Mouse (Mus musculus) intestine, embryonic 15.5 days (tissue): Measurements from ENCODE around the gene Eif3m. TPM values are rescaled to one million over a fixed set of nuclear protein-coding genes. Genes with fewer than 3 reads are reported as not detected.
"Not testable (repeated sequence)": the region's sequence is repeated elsewhere in the genome, so short reads cannot be mapped to it uniquely, and the experiment has no call there.

Source experiments
- ATAC-seq: fragments of 200-750 bp; cut with Nextera tagmentation; 2 replicates; pipeline ENCODE4 v1.8.0; 2017; ENCODE audit warnings: moderate TSS enrichment, moderate library complexity
- H3K27ac ChIP-seq: fragments of 300-500 bp; sonication (generic); 2 replicates; pipeline ENCODE4 v1.5.1; 2015; ENCODE audit warnings: mild to moderate bottlenecking, inconsistent platforms
- H3K27me3 ChIP-seq: fragments of 300-500 bp; sonication (generic); replicated peaks from 2 replicates; pipeline ENCODE4 v1.6.1; 2015; ENCODE audit warnings: inconsistent platforms
- H3K36me3 ChIP-seq: fragments of 300-500 bp; sonication (generic); 2 replicates; pipeline ENCODE4 v1.6.1; 2015; ENCODE audit warnings: inconsistent platforms
- H3K4me1 ChIP-seq: fragments of 300-500 bp; sonication (generic); replicated peaks from 2 replicates; pipeline ENCODE4 v1.6.1; 2015; ENCODE audit warnings: inconsistent platforms
- H3K4me2 ChIP-seq: fragments of 300-500 bp; sonication (generic); replicated peaks from 2 replicates; pipeline ENCODE4 v1.6.1; 2015; ENCODE audit warnings: mild to moderate bottlenecking, inconsistent platforms
- H3K4me3 ChIP-seq: fragments of 300-500 bp; sonication (generic); replicated peaks from 2 replicates; pipeline ENCODE4 v1.5.1; 2015; ENCODE audit warnings: inconsistent platforms
- H3K9ac ChIP-seq: fragments of 300-500 bp; sonication (generic); 2 replicates; pipeline ENCODE4 v1.6.1; 2015; ENCODE audit warnings: inconsistent platforms
- H3K9me3 ChIP-seq: fragments of 300-500 bp; sonication (generic); 2 replicates; pipeline ENCODE4 v1.6.1; 2016; ENCODE audit warnings: inconsistent platforms
- WGBS: fragments of 180-500 bp; shearing (Covaris S2); methylation state at CpG from one replicate; pipeline ENCODE4 v1.1.7; 2015; 5-methylcytosine and 5-hydroxymethylcytosine counted together
- polyA plus RNA-seq: library from polyadenylated mRNA; unstranded; fragments of >200 nt; fragmentation: Nextera tagmentation; extraction: Ambion mirVana; gene quantifications from 2 replicates; pipeline ENCODE4 v1.2.1, GENCODE M21; 2015

Eif3m gene
- polyA plus RNA-seq, 1 experiment from 2014 or later: 266 TPM

DNA sequence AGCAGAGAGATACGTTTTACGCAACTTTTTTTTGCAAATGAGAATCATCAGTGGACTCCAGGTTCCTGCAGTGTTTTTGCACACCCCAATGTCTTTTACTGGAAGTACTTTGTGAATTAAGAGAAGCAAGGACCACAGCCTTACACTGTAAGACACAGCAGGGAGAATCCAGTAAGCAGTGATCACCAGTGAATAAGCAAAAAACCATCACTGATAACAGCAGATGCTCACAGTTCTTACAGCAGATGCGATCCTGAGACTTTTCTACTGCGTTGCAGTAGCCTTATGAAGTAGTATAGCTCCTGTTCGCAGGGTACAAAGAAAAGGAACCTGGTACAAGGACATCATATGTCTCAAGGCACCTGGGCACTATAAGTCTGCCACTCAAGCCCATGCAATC is 13.6 kb upstream of the Eif3m start:
- 88% methylated on average over 5 of the region's 5 CpGs for WGBS
- no peak overlapping the region for H3K27ac ChIP-seq

DNA sequence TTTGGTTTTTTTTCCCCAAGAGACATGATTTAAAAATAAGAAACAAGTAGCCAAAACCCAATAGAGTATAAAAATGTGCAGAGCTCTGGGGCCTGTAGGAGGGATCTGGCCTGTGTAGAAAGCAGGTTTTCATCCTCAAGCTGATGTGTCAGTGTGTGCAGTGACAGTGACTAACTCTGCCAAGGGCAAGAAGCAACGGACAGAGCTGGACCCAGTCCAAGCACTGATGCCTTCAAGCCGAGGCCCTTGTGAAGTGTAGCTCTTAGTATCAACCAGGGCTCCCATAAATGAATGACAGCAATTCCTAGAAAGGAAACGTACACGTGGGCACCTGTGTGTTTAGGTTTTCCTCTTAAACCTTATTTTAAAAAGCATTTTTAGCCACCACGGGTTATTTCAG is 11.9 kb upstream of the Eif3m start:
- H3K4me2 ChIP-seq: no peak overlapping the region
- H3K4me3 ChIP-seq: no peak overlapping the region
- WGBS: 64% methylated on average over 5 of the region's 5 CpGs
- no peaks in the 10 kb centered on the region for H3K27me3 ChIP-seq
- no peak for ATAC-seq
- H3K4me1 ChIP-seq: no peaks in the 10 kb centered on the region
- H3K9me3 ChIP-seq: no peaks in the 10 kb centered on the region
- H3K9ac ChIP-seq: no peak overlapping the region
- no peaks in the 10 kb centered on the region for H3K36me3 ChIP-seq
- no peak overlapping the region for H3K27ac ChIP-seq

More for the DNA sequence above, 13.6 kb upstream of the Eif3m start:
- Histone ChIP-seq H3K36me3 (no peaks in the 10 kb centered on the region), H3K4me3 (no peak overlapping the region), H3K27me3 (no peaks in the 10 kb centered on the region), H3K4me1 (no peaks in the 10 kb centered on the region), H3K4me2 (no peak overlapping the region), H3K9ac (no peak overlapping the region), H3K9me3 (no peaks in the 10 kb centered on the region)
- ATAC-seq: no peak

DNA sequence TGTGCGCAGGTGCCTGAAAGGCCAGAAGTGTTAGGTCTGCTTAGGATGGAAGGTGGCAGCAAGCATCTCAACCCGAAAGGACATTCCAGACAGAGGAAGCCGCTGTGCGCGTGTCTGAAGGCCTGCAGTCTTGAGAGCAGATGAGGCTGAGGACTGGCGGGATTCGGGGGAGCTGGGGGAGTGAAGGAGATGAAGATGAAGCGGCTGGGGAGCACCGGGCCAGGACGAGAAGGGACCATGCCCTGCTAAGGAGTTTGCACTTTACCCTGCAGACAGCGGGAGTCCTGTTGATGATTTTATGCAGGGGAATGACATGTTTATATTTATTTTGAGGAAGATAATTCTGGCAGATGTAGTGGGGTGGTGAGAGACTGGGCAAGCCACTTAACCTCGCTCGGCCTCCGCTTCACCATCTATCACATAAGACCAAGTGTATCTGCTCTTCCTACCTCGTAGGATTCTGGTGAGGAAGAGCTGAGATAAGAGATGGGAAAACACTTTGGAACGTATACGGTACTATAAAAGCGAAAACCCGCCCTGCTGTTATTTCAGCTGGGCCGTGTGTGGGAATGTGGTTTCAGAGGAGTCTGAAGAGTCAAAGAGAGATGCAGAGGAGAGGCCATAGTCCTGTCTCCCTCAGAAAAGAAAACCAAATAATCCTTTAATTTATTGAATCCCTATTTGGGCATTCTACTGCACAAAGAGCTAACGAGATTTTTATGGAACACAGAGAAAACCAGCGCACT is 10.2 kb upstream of the Eif3m start:
- no peak for ATAC-seq
- H3K4me2 ChIP-seq: no peak overlapping the region

DNA sequence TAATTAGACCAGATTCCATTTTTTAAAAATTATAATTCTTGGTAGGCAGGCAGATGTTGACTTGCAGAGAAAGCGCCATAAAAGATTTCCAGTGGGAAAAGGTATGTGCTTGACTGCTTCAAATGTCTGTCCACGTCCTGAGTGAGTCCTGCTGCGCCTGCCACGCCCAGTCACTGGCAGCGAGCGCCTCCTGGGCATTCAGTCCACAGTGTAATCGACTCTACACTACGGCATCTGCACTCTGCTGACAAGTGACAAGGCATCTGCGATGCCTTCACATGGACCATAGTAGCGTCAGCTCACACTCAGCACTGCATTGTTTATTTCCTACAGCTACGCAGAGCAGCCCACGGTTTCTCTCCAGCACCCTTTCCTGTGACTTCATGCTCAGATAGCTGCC is 8.7 kb upstream of the Eif3m start:
- not testable (repeated sequence) for ATAC-seq, H3K27ac ChIP-seq, H3K4me3 ChIP-seq, H3K9me3 ChIP-seq, H3K36me3 ChIP-seq, H3K4me2 ChIP-seq, H3K4me1 ChIP-seq, H3K9ac ChIP-seq, H3K27me3 ChIP-seq
- 74% methylated on average over 12 of the region's 12 CpGs for WGBS

More for the DNA sequence above, 10.2 kb upstream of the Eif3m start:
- Histone ChIP-seq H3K27me3 (no peaks in the 10 kb centered on the region), H3K36me3 (no peaks in the 10 kb centered on the region), H3K27ac (no peak overlapping the region), H3K9me3 (no peaks in the 10 kb centered on the region), H3K4me1 (no peaks in the 10 kb centered on the region), H3K4me3 (no peak overlapping the region), H3K9ac (no peak overlapping the region)
- 54% methylated on average over 22 of the region's 22 CpGs for WGBS

DNA sequence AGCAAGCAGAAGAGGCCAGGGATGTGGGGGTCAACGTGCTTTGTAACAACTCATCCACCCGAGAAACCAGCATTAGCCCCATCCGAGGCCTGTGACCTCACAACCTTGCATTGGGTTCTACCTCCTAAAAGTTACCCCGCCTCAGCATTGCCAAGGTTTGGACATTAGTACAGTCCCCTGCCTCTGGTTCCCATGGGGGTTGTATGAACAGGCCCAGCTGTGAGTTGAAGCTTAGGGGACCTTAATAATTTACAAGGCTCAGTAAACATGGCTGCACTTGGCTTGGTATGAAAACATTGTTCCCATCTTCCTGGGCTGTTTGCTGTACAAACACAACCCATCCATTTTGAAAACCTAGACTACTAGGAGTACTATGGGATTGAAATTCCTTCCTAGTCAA is 6.9 kb upstream of the Eif3m start:
- Histone ChIP-seq H3K9ac (no peak overlapping the region), H3K36me3 (no peaks in the 10 kb centered on the region), H3K27me3 (no peaks in the 10 kb centered on the region), H3K4me1 (no peaks in the 10 kb centered on the region), H3K4me3 (no peak overlapping the region), H3K4me2 (no peak overlapping the region), H3K27ac (no peak overlapping the region), H3K9me3 (no peaks in the 10 kb centered on the region)
- WGBS: 74% methylated on average over 4 of the region's 4 CpGs
- no peak for ATAC-seq

DNA sequence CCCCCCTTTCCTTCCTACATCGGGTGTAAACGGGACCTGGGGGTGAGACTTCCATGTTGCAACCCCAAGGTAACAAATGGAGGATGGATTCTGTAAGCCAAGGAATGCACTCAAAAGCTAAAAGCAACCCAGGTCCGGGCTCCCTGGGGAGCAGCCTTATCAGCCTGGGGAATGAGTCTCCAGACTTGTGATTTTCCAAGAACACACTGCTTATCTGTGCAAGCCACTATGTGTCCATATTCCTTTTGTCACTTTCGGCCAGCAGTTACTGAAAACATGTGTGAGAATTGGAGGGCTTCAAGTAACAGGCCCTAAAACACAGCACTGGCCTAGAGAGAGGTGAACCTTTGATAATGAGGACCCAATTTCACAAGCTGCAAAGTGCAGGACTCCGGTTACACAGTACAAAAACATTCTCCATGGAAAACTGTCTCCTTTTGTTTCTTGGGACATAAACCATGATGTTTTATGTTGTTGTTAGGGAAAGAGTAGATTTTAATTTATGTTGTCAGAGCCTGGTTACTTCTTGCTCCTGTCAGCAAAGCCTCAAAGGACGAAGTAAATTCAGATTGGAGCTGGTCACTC is 6.2 kb upstream of the Eif3m start:
- Histone ChIP-seq H3K4me1 (no peaks in the 10 kb centered on the region), H3K36me3 (no peaks in the 10 kb centered on the region), H3K27me3 (no peaks in the 10 kb centered on the region), H3K4me3 (no peak overlapping the region), H3K27ac (no peak overlapping the region), H3K9me3 (no peaks in the 10 kb centered on the region), H3K4me2 (no peak overlapping the region), H3K9ac (no peak overlapping the region)
- no peak for ATAC-seq
- 73% methylated on average over 6 of the region's 6 CpGs for WGBS

DNA sequence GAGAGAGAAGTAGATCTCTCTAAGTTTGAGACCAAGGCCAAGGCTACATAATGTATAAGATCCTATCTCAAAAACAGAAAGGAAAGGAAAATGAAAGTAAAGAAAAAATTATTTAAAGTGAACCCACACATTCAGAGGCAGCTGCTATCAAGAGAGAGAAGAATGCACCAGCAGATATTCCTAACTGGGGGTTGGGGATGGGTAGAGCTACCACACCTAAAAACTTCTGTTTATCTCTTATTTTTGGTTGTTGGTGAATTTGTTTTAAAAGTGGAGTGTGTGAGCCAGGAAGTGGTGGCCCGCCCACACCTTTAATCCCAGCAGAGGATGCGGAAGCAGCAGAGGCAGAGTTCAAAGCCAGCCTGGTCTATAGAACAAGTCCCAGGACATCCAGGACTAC is 5.0 kb upstream of the Eif3m start:
- Histone ChIP-seq H3K4me2 (no peak overlapping the region), H3K9me3 (no peaks in the 10 kb centered on the region), H3K4me3 (no peak overlapping the region), H3K27ac (no peak overlapping the region), H3K36me3 (no peaks in the 10 kb centered on the region), H3K4me1 (no peaks in the 10 kb centered on the region), H3K9ac (no peak overlapping the region), H3K27me3 (no peaks in the 10 kb centered on the region)
- WGBS: 94% methylated on average over 2 of the region's 2 CpGs
- no peak for ATAC-seq

DNA sequence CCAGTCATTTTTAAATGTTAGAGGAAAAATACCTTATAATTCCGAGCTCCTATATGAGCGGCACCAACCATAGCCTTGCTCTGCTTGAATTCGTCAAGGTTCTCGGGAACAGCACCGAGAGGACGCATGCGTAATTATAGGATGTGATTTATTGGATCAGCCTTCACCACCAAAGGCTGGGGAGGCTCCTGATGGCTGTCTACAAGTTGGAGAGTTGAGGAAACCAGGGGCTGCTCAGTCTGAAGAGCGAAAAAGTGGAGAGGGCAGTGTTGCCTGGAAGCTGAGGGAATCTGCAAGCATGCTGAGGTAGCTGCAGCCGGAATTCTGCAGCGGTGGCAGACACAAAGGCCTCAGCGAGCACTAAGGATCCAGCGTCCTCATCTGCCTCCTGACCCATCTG is 4.4 kb upstream of the Eif3m start:
- Histone ChIP-seq H3K9me3 (no peaks in the 10 kb centered on the region), H3K4me3 (no peak overlapping the region), H3K36me3 (no peaks in the 10 kb centered on the region), H3K27ac (no peak overlapping the region), H3K9ac (no peak overlapping the region), H3K4me1 (no peaks in the 10 kb centered on the region), H3K4me2 (no peak overlapping the region), H3K27me3 (no peaks in the 10 kb centered on the region)
- 69% methylated on average over 12 of the region's 12 CpGs for WGBS
- no peak for ATAC-seq

DNA sequence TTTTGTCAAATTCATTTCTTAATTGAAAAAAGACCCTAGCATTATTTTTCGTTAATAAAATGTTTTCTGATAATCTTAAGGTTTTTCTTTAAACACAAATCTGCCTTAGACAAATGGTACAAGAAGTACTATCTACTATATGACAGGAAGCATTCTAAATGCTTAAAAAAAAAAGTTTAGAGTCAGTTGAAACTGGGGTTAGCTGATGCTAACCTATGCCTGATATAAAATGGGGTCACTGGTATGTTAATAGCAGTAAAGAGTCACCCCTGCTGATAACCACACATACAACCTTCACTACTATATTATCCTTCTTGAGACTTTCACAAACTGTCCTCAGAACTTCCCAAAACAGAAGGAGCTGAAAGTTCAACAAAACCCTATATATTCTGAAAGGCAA is 2.6 kb upstream of the Eif3m start:
- 85% methylated on average over 1 of the region's 1 CpGs for WGBS
- Histone ChIP-seq H3K4me3 (no peak overlapping the region), H3K9ac (no peak overlapping the region), H3K4me1 (0 out of 2 replicates have a peak, but pooled peaks cover 2% of the 10 kb centered on the region), H3K27me3 (no peaks in the 10 kb centered on the region), H3K27ac (no peak overlapping the region), H3K9me3 (no peaks in the 10 kb centered on the region), H3K4me2 (no peak overlapping the region), H3K36me3 (no peaks in the 10 kb centered on the region)
- ATAC-seq: no peak

DNA sequence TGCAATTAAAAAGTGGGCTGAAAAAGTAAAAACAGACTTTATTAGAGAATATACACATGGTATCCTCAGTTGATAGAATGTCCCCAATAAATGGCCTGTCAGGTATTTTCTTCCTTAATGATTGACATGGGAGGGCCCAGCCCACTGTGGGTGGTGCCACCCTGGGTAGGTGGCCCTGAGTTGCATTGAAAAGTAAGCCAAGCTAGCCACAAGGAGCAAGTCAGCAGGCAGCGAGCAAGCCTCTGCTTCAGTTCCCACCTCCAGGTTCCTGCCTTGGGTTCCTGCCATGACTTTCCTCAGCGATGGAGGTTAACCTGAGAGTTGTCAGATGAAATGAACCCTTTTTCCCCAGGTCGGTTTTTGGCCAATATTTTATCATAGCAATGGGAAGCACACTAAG is 922 bp upstream of the Eif3m start:
- 83% methylated on average over 3 of the region's 3 CpGs for WGBS

DNA sequence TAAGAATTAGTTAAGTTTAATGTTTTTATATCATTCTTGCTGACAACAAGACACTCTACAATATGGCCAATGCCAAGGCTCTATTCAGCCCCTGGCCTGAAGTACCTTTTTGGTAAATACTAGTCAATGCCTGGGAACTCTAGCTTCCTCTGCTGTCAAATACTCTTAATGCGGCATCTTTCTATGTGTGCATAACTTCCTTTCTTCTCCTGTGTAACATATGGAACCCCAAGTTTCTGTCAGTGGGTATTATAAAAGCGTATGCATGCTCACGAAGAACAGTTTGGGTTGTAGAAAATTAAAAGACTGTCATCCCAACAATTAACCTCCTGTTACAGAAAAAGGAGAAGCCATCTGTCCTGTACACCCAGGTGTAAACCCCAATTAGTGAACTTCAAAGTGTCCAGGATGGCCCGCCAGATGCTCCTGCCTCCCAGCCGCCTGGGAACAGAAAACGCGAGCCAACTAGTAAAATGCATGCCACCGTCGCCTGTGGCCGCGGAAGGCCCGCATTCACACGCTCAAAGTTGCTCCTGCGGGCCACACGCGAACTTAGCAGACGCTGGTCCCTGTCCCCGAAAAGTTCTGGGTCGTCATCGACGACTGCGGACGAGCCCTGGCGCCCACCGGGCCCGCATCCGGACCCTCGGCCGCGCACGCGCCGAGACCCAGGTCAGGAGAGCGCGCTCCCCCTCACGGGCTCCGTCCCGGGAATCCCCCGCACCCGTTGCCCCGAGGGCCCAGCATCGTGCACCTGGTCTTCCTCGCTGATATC is 501 bp downstream of the Eif3m start:
- ATAC-seq: peak; percentile 86
- Histone ChIP-seq H3K9me3 (no peaks in the 10 kb centered on the region), H3K4me3 (peak overlapping the region; percentile 89), H3K4me2 (peak overlapping the region; percentile 63), H3K4me1 (0 out of 2 replicates have a peak, but pooled peaks cover 2% of the 10 kb centered on the region), H3K27me3 (no peaks in the 10 kb centered on the region), H3K27ac (peak overlapping the region; percentile 71), H3K9ac (peak overlapping the region; percentile 95), H3K36me3 (peaks cover 11% of the 10 kb centered on the region)
- WGBS: under 1% methylated on average over 43 of the region's 43 CpGs

More for the DNA sequence above, 922 bp upstream of the Eif3m start:
- Histone ChIP-seq H3K4me1 (0 out of 2 replicates have a peak, but pooled peaks cover 2% of the 10 kb centered on the region), H3K9me3 (no peaks in the 10 kb centered on the region), H3K4me2 (peak overlapping the region; percentile 77; the same call in 1 of the 2 replicates), H3K27me3 (no peaks in the 10 kb centered on the region), H3K9ac (no peak overlapping the region), H3K27ac (no peak overlapping the region), H3K36me3 (peaks cover 4% of the 10 kb centered on the region; the same call in 1 of the 2 replicates), H3K4me3 (no peak overlapping the region)
- ATAC-seq: no peak

DNA sequence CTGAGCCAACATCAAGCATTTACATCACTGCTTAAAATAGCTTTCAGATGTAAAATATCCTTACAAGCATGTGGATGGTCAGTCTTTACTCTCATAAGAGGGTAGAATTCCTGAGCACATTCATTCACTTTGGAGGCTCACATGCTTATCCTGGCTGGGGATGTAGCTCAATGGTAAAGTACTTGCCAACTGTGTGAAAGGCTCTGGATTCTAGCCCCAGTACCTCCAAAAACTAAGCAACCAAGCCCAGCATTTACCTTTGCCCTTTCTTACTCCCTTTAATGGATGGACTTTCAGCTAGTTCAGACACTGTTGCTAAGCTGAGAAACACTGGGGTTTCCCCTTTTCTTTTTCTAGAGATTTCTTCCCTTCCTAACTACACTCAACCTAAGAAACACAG is 9.6 kb downstream of the Eif3m start:
- H3K27ac ChIP-seq: no peak overlapping the region
- no peak overlapping the region for H3K4me3 ChIP-seq

More for the DNA sequence above, 9.6 kb downstream of the Eif3m start:
- H3K9ac ChIP-seq: no peak overlapping the region
- no peaks in the 10 kb centered on the region for H3K9me3 ChIP-seq
- no peak for ATAC-seq
- no peaks in the 10 kb centered on the region for H3K4me1 ChIP-seq
- H3K27me3 ChIP-seq: no peaks in the 10 kb centered on the region
- peaks cover 17% of the 10 kb centered on the region; the same call in 1 of the 2 replicates for H3K36me3 ChIP-seq
- H3K4me2 ChIP-seq: no peak overlapping the region
